Mouse (Mus musculus): ENCODE results near the gene Cd300ld4. TPM values are rescaled to one million over a fixed set of nuclear protein-coding genes. Genes with fewer than 3 reads are reported as not detected.
"Not testable (repeated sequence)": the region's sequence is repeated elsewhere in the genome, so short reads cannot be mapped to it uniquely, and the experiment has no call there.

Cd300ld4 gene
- not detected in 2 replicates for polyA plus RNA-seq (2015; fragmentation: Nextera tagmentation; extraction: Ambion mirVana)

DNA sequence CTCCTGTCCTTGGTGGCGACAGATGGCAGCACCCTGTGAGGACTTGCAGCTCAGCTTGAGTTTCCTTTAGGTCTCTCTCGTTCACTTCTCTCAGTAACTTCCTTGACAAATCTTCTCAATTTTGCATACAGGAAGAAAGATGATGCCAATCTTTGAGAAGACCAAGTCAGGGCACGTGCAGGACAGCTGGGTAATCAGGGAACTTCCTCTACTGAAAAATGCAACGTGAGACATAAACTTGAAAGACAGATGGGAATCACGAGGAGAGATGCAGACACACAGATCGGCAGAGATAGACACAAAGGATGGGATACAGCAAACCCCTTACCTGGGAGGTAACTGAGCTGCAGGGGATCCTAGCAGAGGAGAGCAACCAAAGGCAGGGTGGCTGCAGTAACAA lies at the start of gene Cd300ld4:
Cd300ld4 (minus strand) TSS at position 101 of the 400 bp plus-strand sequence.
- not testable (repeated sequence) for H3K4me2 ChIP-seq; H3K36me3 ChIP-seq; ATAC-seq (ENCODE audit: low read depth); H3K4me3 ChIP-seq (replicated peaks); H3K27me3 ChIP-seq; H3K9ac ChIP-seq; H3K4me1 ChIP-seq (replicated peaks); DNase-seq; H3K9me3 ChIP-seq (replicated peaks); H3K27ac ChIP-seq
- no CpG with 5 or more reads among the region's 6 CpGs for WGBS (ENCODE audit: insufficient replicate concordance)

DNA sequence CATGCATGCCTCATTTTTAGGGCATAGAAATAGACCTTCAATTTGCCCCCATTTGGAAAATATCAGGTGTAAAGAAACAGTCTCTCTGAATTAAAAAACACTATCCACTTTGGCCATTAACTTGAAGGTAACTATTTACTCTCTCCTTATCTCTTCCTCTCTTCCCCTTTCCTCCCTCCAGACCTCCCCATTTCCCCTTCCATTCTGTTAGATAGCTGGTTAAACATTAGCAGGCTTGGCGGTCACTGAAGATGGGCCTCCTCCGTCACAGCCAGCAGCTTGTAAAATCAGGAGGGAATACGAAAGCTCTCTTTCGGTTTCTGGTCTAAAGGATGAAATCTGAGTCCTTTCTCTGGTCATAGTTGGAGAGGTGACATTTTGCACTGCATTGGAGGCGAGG lies 49.0 kb upstream of the Cd300ld4 start:
- H3K4me1 ChIP-seq (replicated peaks), result peaks cover 36% of the 10 kb centered on the region
- no peaks in the 10 kb centered on the region for H3K27me3 ChIP-seq
- no peak overlapping the region for H3K9ac ChIP-seq
- no peak overlapping the region for H3K4me3 ChIP-seq (replicated peaks)
- no peaks in the 10 kb centered on the region for H3K9me3 ChIP-seq (replicated peaks)
- DNase-seq, result no peak
- H3K4me2 ChIP-seq, result peak overlapping the region; percentile 24; the same call in 1 of the 2 replicates
- 11% methylated on average over 5 of the region's 5 CpGs for WGBS (ENCODE audit: insufficient replicate concordance)
- ATAC-seq (ENCODE audit: low read depth), result peak; percentile 60
- H3K36me3 ChIP-seq, result no peaks in the 10 kb centered on the region
- H3K27ac ChIP-seq, result peak overlapping the region; percentile 79

DNA sequence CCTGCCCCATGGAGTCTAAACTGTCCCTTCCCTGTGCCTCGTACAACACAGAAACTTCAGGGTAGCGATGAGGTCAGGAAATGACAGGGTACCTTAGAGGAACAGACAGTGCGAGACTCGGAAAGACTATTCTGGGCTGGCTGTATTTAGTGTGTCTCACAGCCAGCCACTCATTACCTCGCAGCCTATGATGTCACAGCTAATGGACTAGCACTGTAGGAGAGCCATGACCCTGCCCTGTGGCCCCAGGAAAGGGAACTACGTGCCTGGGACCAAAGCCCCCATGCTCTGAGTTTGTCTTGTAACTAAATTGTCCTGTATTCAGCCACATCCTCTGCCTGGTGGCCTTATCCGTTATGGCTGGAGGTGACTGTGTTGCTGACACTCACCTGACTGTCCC lies 48.6 kb upstream of the Cd300ld4 start:
- ATAC-seq (ENCODE audit: low read depth), result peak; percentile 57
- H3K4me2 ChIP-seq, result no peak overlapping the region
- WGBS (ENCODE audit: insufficient replicate concordance), result 15% methylated on average over 7 of the region's 7 CpGs

DNA sequence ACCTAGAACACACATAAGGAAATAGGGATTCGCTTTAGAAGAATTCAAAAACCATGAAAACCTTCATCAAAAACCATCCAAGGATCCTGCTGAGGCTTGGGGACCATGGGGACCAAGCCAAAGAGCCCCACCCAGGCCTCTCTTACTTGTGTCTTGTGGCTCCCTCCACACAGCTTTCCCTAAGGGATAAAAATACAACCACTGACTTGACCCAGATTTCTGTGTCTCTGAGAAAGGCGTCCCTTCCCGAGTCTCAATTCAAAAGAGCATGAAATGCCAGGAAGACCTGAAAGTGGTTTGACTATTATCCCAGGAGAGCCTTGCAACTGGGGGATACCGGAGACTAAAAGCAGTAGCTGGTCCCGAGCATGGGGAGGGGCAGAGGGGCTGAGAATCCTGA lies 46.2 kb upstream of the Cd300ld4 start:
- H3K27ac ChIP-seq, result no peak overlapping the region
- no peak overlapping the region for H3K9ac ChIP-seq
- DNase-seq (no peak), ATAC-seq (ENCODE audit: low read depth) (no peak)
- H3K36me3 ChIP-seq, result no peaks in the 10 kb centered on the region
- WGBS (ENCODE audit: insufficient replicate concordance), result 56% methylated on average over 5 of the region's 5 CpGs
- H3K4me2 ChIP-seq, result no peak overlapping the region
- H3K4me1 ChIP-seq (replicated peaks), result peaks cover 28% of the 10 kb centered on the region
- no peaks in the 10 kb centered on the region for H3K9me3 ChIP-seq (replicated peaks)
- H3K4me3 ChIP-seq (replicated peaks), result no peak overlapping the region
- no peaks in the 10 kb centered on the region for H3K27me3 ChIP-seq

More for the DNA sequence above, 48.6 kb upstream of the Cd300ld4 start:
- Histone ChIP-seq H3K4me3 (replicated peaks) (no peak overlapping the region), H3K9me3 (replicated peaks) (no peaks in the 10 kb centered on the region), H3K27me3 (no peaks in the 10 kb centered on the region), H3K9ac (no peak overlapping the region), H3K4me1 (replicated peaks) (peaks cover 36% of the 10 kb centered on the region), H3K27ac (peak overlapping the region; percentile 79), H3K36me3 (no peaks in the 10 kb centered on the region)
- DNase-seq, result no peak

DNA sequence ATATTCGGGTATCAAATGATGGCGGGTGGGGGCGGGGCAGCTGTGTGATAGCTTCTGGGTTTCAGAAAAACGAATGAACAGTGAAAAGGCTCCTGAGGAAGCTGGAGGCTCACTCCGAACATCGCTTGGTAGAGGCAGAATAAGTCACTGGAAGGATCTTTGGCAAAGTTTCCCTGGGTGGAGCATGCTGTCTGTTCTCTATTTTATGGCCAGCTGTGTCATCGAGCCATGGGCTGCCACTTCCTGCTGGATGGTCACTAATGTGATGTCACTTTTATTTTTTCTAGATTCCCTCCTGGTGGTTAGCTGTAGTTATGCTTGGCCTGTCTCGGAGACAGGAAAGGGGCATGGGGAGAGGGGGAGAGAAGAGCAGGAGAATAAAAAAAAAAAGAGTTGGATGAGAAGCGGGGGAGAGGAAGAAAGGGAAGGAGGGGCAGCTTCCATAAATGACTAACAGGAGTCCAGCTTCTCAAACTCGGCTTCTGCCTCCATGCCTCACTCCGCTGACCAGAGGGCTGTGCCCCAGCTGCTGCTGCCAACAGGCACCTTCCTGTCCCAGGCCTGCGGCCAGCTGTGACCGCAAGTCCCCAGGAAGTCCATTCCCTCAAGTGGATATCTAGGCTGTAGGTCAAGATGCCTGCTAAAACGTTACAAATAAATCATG lies 45.0 kb upstream of the Cd300ld4 start:
- no peak overlapping the region for H3K4me3 ChIP-seq (replicated peaks)
- no peak overlapping the region for H3K9ac ChIP-seq
- H3K36me3 ChIP-seq, result no peaks in the 10 kb centered on the region
- H3K27me3 ChIP-seq, result no peaks in the 10 kb centered on the region
- 13% methylated on average over 14 of the region's 14 CpGs for WGBS (ENCODE audit: insufficient replicate concordance)
- H3K4me1 ChIP-seq (replicated peaks), result peaks cover 28% of the 10 kb centered on the region
- no peak for ATAC-seq (ENCODE audit: low read depth)
- DNase-seq, result no peak
- H3K4me2 ChIP-seq, result peak overlapping the region; percentile 23
- no peaks in the 10 kb centered on the region for H3K9me3 ChIP-seq (replicated peaks)
- H3K27ac ChIP-seq, result no peak overlapping the region

DNA sequence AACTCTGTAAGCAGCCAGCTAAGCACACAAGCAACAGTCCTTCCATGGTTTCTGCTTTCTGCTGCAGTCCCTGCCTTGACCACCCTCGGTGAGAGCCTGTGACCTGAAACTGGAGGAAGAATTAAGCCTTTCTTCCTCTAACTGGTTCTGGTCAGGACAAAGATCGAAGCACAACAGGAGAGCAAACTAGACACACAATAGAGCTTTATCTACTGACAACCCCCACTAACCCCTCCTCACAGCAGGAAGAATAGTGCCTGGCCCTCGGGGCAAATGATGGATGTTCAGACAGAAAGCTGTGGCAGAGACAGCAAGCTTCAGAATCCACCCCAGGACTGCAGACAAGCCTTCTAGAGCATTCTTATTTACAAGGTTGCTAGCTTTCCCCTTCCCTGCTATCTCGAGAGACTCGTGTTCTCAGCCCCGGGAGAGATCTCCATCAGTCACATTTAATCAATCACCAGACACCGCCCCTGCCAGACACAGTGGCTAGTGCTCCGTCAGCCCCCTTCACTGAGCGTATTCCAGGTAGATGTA lies 44.3 kb upstream of the Cd300ld4 start:
- Histone ChIP-seq H3K4me1 (replicated peaks) (peaks cover 24% of the 10 kb centered on the region), H3K4me3 (replicated peaks) (no peak overlapping the region), H3K36me3 (no peaks in the 10 kb centered on the region), H3K27ac (no peak overlapping the region), H3K27me3 (no peaks in the 10 kb centered on the region), H3K9ac (no peak overlapping the region), H3K9me3 (replicated peaks) (no peaks in the 10 kb centered on the region), H3K4me2 (peak overlapping the region; percentile 23; the same call in 1 of the 2 replicates)
- 13% methylated on average over 9 of the region's 9 CpGs for whole genome bisulfite sequencing (ENCODE audit: insufficient replicate concordance)
- DNase-seq (no peak), ATAC-seq (ENCODE audit: low read depth) (no peak)

DNA sequence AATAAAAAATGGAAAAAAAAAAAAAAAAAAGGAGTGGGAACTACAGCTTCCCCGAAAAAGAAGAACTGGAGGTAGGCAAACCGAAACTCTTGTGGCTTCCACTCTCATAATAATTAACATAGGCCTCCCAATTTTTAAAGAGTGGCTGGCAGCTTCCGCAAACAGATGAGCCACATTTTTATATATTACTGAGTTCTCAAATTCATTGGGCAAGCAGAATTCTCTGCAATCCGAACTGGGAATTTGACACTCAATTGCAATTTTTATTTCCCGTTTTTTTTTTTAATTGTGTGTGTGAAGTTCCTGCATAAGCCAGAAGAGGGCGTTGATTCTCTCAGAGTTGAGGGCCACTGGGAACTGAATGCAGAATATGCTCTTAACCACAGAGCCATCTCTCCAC lies 40.0 kb upstream of the Cd300ld4 start:
- no peak overlapping the region for H3K9ac ChIP-seq
- peaks cover 8% of the 10 kb centered on the region for H3K4me1 ChIP-seq (replicated peaks)
- no peaks in the 10 kb centered on the region for H3K36me3 ChIP-seq
- DNase-seq (no peak), ATAC-seq (ENCODE audit: low read depth) (no peak)
- H3K4me3 ChIP-seq (replicated peaks), result no peak overlapping the region
- H3K4me2 ChIP-seq, result no peak overlapping the region
- H3K27ac ChIP-seq, result no peak overlapping the region
- no peaks in the 10 kb centered on the region for H3K27me3 ChIP-seq
- no peaks in the 10 kb centered on the region for H3K9me3 ChIP-seq (replicated peaks)
- 42% methylated on average over 6 of the region's 6 CpGs for WGBS (ENCODE audit: insufficient replicate concordance)

DNA sequence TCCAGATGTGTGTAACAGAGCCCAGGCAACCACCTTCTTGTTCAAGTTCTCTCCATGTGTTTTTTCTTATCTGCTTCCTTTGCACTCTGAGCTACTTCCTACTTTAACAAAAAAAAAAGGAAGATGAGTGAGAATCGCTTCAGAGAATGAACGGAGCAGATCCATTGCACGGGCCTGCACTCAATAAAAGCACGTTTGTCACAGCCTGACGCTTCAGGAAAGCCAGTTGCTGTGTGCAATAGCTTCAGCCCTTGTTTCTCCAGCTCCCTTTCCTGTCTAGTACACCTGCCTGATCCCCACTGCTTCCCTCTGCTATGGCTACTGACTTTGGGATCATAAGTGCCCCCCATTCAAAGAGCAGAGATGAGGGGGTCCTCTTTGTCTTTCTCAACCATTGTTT lies 35.3 kb upstream of the Cd300ld4 start, which contains the start of gene Cd300e:
Cd300e (minus strand) TSS at position 101 of the 400 bp plus-strand sequence.
- Histone ChIP-seq H3K36me3 (no peaks in the 10 kb centered on the region), H3K27ac (no peak within 1 kb of the TSS), H3K4me1 (replicated peaks) (no peaks in the 10 kb centered on the region), H3K4me3 (replicated peaks) (no peak within 1 kb of the TSS), H3K9me3 (replicated peaks) (no peaks in the 10 kb centered on the region), H3K9ac (no peak within 1 kb of the TSS), H3K27me3 (no peaks in the 10 kb centered on the region), H3K4me2 (no peak within 1 kb of the TSS)
- ATAC-seq (ENCODE audit: low read depth) (no peak), DNase-seq (no peak)
- WGBS (ENCODE audit: insufficient replicate concordance), result 8% methylated on average over 5 of the region's 5 CpGs

DNA sequence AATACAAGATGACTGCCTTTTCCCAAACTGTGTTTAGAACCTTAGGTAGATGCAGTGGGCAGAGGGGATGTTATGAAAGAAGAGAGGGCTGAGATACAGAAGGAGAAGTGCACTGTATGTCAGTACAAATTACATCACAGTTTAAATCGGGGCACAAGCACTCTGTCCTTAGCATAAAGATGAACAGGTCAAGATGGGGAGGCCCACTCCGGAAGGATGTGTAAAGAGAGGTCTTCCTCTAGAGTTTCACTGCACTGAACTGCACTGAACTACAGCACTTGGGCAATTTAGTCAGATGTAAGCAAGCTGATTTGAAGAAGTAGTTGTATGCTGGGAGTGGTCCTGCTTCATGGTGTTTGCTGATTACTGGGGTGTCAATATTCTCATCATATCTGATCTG lies 33.0 kb upstream of the Cd300ld4 start:
- 42% methylated on average over 2 of the region's 2 CpGs for WGBS (ENCODE audit: insufficient replicate concordance)
- ATAC-seq (ENCODE audit: low read depth) (no peak), DNase-seq (no peak)
- Histone ChIP-seq H3K27ac (no peak overlapping the region), H3K36me3 (no peaks in the 10 kb centered on the region), H3K4me3 (replicated peaks) (no peak overlapping the region), H3K9me3 (replicated peaks) (no peaks in the 10 kb centered on the region), H3K4me1 (replicated peaks) (no peaks in the 10 kb centered on the region), H3K9ac (no peak overlapping the region), H3K4me2 (no peak overlapping the region), H3K27me3 (no peaks in the 10 kb centered on the region)

DNA sequence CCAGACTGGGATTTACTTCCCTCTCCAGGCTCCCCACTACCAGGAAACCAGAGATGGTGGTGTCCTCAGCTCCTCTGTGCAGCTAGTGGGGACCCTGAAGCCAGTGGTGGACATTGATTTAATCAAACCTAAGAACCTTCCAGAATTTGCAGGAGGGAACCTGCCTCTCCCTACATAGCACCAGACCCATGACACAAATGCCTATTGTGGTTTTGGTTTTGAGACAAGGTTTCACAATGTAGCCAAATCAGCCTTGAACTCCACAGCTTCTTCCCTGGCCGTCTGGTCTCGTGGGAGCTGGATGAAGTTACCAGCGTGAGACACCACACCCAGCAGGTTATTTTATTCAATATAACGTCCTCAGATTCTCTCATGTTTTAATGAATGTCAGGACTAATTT lies 31.9 kb upstream of the Cd300ld4 start:
- Histone ChIP-seq H3K4me1 (replicated peaks) (no peaks in the 10 kb centered on the region), H3K9ac (no peak overlapping the region), H3K4me3 (replicated peaks) (no peak overlapping the region), H3K36me3 (no peaks in the 10 kb centered on the region), H3K9me3 (replicated peaks) (no peaks in the 10 kb centered on the region), H3K27ac (no peak overlapping the region), H3K4me2 (no peak overlapping the region), H3K27me3 (no peaks in the 10 kb centered on the region)
- ATAC-seq (ENCODE audit: low read depth) (no peak), DNase-seq (no peak)
- 54% methylated on average over 4 of the region's 4 CpGs for WGBS (ENCODE audit: insufficient replicate concordance)

DNA sequence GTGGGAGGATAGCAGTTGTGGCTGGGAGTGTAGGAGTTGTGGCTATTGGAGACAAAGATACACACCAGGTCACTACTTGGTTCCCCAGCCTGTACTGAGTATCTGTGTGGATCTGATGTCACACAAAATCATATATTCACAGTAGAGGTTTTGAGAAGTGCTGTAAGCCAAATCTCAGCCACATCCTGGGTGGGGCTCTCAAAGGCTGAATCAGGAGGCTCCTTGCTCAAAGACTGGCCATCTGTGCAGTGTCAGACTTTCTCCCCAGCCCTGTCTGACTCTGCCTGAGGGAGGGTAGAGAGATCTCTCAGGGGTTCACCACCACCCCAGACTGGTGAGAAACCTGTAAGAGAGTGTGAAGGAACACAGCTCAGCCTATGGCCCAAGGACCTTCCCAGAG lies 27.7 kb upstream of the Cd300ld4 start:
- H3K27ac ChIP-seq, result no peak overlapping the region

DNA sequence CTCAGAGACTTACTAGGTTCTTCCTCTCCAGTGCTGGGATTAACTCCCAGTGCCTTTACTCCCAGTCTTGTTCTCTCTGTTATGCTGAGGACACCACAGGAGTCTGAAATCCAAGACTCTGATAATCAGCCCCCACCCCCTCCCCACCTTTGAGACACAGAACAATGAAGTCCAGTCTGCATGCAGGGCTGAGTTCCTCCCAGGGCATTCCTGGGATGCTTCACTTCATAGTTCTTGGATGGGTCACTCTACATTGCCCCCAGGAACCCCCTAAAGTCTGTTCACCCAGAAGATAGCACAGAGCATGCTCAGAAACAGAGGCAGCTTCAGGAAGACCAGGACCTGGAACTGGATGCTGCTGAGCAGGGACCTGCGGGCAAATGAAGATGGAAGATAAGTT lies 26.2 kb upstream of the Cd300ld4 start:
- DNase-seq, result no peak
- H3K9me3 ChIP-seq (replicated peaks), result no peaks in the 10 kb centered on the region
- H3K4me3 ChIP-seq (replicated peaks), result no peak overlapping the region
- no peak overlapping the region for H3K4me2 ChIP-seq
- no peak overlapping the region for H3K9ac ChIP-seq
- no peak overlapping the region for H3K27ac ChIP-seq
- no peaks in the 10 kb centered on the region for H3K27me3 ChIP-seq
- no peaks in the 10 kb centered on the region for H3K4me1 ChIP-seq (replicated peaks)
- ATAC-seq (ENCODE audit: low read depth), result no peak
- no peaks in the 10 kb centered on the region for H3K36me3 ChIP-seq
- WGBS (ENCODE audit: insufficient replicate concordance), result 70% methylated on average over 1 of the region's 1 CpGs

More for the DNA sequence above, 27.7 kb upstream of the Cd300ld4 start:
- H3K4me1 ChIP-seq (replicated peaks), result no peaks in the 10 kb centered on the region
- no peak overlapping the region for H3K4me3 ChIP-seq (replicated peaks)
- no peak overlapping the region for H3K4me2 ChIP-seq
- no peak for DNase-seq
- H3K27me3 ChIP-seq, result no peaks in the 10 kb centered on the region
- H3K9me3 ChIP-seq (replicated peaks), result no peaks in the 10 kb centered on the region
- H3K36me3 ChIP-seq, result no peaks in the 10 kb centered on the region
- no peak for ATAC-seq (ENCODE audit: low read depth)
- H3K9ac ChIP-seq, result no peak overlapping the region
